Mouse (Mus musculus): ENCODE data around the gene Neb. TPM values are rescaled to one million over a fixed set of nuclear protein-coding genes. Genes with fewer than 3 reads are reported as not detected.
A peak's percentile ranks its signal among the peaks of the same experiment; 100 is the strongest.

Gene Neb
- polyA plus RNA-seq, 2 experiments = 0.13 to 0.18 TPM

GRCm38 (mm10) chr2:52378848-52379261 lies 581 bp upstream of the Neb start:
- Histone ChIP-seq H3K9ac (replicated peaks) (no peak overlapping the region), H3K4me2 (ENCODE audit: low read depth) (peak overlapping the region; percentile 62), H3K9me3 (ENCODE audit: control insufficient read depth, low read length) (no peaks in the 10 kb centered on the region), H3K27ac (no peak overlapping the region), H3K4me3 (ENCODE audit: insufficient read depth in 1 of 2, low read depth in 2 of 2, low read length in 2 of 2) (peak overlapping the region; percentile 12 to 38; a peak in 3 of 4 replicates), H3K27me3 (ENCODE audit: control insufficient read depth, insufficient read depth, low read length) (no peaks in the 10 kb centered on the region), H3K36me3 (replicated peaks; ENCODE audit: control insufficient read depth, insufficient read depth, low read depth) (no peaks in the 10 kb centered on the region), H3K4me1 (replicated peaks; ENCODE audit: control insufficient read depth in 2 of 2, insufficient read depth in 2 of 2, low read length in 1 of 2) (peaks cover 0 to 8% of the 10 kb centered on the region in 2 experiments; a peak in 2 of 4 replicates)
- DNase-seq (ENCODE audit: low read depth in 3 of 3, low spot score in 3 of 3) = peak; percentile 19 to 30 (median 24)
- WGBS (ENCODE audit: insufficient replicate concordance) = 29% methylated on average over 10 of the region's 10 CpGs
- ATAC-seq (ENCODE audit: insufficient read depth) = peak; percentile 84
- no peak for TF ChIP-seq EP300 (IDR thresholded peaks at IDR 0.05; ENCODE audit: low read depth)

DNA sequence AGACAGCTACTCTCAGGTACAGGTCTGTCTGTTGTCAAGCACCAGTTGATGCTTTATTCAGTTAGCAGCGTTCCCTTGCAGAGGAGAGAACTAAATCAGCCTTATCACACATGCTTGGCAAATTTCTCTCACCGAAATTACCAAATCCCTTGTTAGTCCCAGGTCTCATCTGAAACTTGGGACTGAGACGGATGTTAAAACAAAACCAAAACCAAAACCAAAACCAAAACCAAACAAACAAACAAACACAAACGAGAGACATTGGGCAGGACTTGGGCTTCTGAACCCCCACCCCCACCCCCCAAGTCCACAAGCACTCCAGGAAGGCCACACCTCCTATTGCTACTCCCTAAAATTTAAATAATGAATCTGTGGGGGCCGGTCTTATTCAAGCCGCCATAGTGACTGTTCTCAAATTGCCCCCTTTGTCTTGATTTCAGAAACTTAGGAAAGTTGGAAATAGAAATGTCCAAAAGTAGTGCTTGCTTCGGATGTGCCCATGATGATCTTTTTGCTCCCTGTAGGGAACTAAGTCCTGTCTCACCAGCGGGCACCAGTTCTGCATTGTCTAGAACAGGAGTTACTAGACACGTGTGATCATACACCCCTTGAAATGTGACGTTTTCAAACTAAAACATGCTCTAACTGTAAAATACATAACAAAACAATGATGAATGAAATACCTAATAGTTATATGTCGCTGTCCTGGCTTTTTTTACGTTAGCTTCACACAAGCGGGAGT lies 397 bp downstream of the Neb start:
- no peak for DNase-seq (ENCODE audit: low read depth in 3 of 3, low spot score in 3 of 3)
- H3K27ac ChIP-seq = no peak overlapping the region
- ATAC-seq (ENCODE audit: insufficient read depth) = peak; percentile 14
- H3K4me2 ChIP-seq (ENCODE audit: low read depth) = peak overlapping the region; percentile 62
- H3K4me3 ChIP-seq (ENCODE audit: insufficient read depth in 1 of 2, low read depth in 2 of 2, low read length in 2 of 2) = peak overlapping the region; percentile 37 to 38
- WGBS (ENCODE audit: insufficient replicate concordance) = 39% methylated on average over 13 of the region's 13 CpGs
- no peaks in the 10 kb centered on the region for H3K9me3 ChIP-seq (ENCODE audit: control insufficient read depth, low read length)
- TF ChIP-seq CTCF (IDR thresholded peaks at IDR 0.05; ENCODE audit: low read depth) (no peak), EP300 (IDR thresholded peaks at IDR 0.05; ENCODE audit: low read depth) (no peak)
- no peaks in the 10 kb centered on the region for H3K36me3 ChIP-seq (replicated peaks; ENCODE audit: control insufficient read depth, insufficient read depth, low read depth)
- no peaks in the 10 kb centered on the region for H3K27me3 ChIP-seq (ENCODE audit: control insufficient read depth, insufficient read depth, low read length)
- peak overlapping the region; percentile 27; the same call in 1 of the 2 replicates for H3K9ac ChIP-seq (replicated peaks)
- H3K4me1 ChIP-seq (replicated peaks; ENCODE audit: control insufficient read depth in 2 of 2, insufficient read depth in 2 of 2, low read length in 1 of 2) = peaks cover 0 to 8% of the 10 kb centered on the region in 2 experiments; a peak in 2 of 4 replicates

DNA sequence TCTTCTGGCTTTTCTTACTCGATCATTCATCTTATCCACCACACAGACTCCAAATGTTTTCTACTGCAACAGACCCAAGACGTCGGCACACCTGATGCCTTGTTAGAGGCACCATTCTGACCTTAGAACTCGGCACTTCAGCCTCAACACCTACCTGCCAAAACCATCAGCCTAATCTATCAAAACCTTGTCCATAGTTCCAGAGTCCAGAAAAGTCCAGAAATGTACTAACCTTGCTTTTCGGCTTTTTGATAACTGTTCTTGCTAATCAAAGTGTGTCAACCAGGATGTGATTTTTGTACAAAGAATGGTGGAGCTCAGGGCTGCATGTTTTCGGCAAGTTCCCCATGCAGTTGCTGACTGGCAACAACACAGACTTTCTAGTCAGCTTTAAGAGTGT lies 3.6 kb downstream of the Neb start:
- H3K4me3 ChIP-seq (ENCODE audit: insufficient read depth in 1 of 2, low read depth in 2 of 2, low read length in 2 of 2) = no peak overlapping the region
- no peak overlapping the region for H3K4me2 ChIP-seq (ENCODE audit: low read depth)
- H3K27ac ChIP-seq = no peak overlapping the region
- no peak for DNase-seq (ENCODE audit: low read depth in 3 of 3, low spot score in 3 of 3)
- H3K4me1 ChIP-seq (replicated peaks; ENCODE audit: control insufficient read depth in 2 of 2, insufficient read depth in 2 of 2, low read length in 1 of 2) = peaks cover 0 to 8% of the 10 kb centered on the region in 2 experiments; a peak in 2 of 4 replicates
- no peak overlapping the region for H3K9ac ChIP-seq (replicated peaks)
- TF ChIP-seq EP300 (IDR thresholded peaks at IDR 0.05; ENCODE audit: low read depth) = no peak
- TF ChIP-seq CTCF (IDR thresholded peaks at IDR 0.05; ENCODE audit: low read depth) = no peak
- no peaks in the 10 kb centered on the region for H3K36me3 ChIP-seq (replicated peaks; ENCODE audit: control insufficient read depth, insufficient read depth, low read depth)
- 66% methylated on average over 6 of the region's 6 CpGs for WGBS (ENCODE audit: insufficient replicate concordance)
- no peaks in the 10 kb centered on the region for H3K9me3 ChIP-seq (ENCODE audit: control insufficient read depth, low read length)
- no peaks in the 10 kb centered on the region for H3K27me3 ChIP-seq (ENCODE audit: control insufficient read depth, insufficient read depth, low read length)
- ATAC-seq (ENCODE audit: insufficient read depth) = no peak

DNA sequence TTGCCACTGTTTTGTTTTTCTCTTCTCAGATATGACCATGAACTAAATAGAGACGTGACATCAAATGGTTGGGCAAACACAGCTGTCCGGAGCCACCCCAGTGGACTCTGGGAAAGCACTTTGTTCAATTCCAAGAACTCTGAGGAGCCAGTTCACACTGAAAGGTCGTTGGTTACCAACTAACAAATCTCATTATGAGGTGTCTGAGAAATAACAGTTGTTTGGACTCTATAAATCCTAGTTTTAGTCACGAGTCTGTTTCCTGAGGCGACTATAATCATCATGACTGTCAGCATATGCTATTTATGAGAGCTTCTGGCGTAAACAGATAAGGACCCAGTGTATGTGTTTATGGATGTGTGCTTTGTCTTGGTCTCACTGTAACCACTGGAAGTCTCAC lies 5.8 kb downstream of the Neb start:
- H3K27me3 ChIP-seq (ENCODE audit: control insufficient read depth, insufficient read depth, low read length) = no peaks in the 10 kb centered on the region
- no peaks in the 10 kb centered on the region for H3K36me3 ChIP-seq (replicated peaks; ENCODE audit: control insufficient read depth, insufficient read depth, low read depth)
- no peaks in the 10 kb centered on the region for H3K9me3 ChIP-seq (ENCODE audit: control insufficient read depth, low read length)
- H3K9ac ChIP-seq (replicated peaks) = no peak overlapping the region
- H3K4me3 ChIP-seq (ENCODE audit: insufficient read depth in 1 of 2, low read depth in 2 of 2, low read length in 2 of 2) = no peak overlapping the region
- no peak overlapping the region for H3K27ac ChIP-seq
- no peaks in the 10 kb centered on the region for H3K4me1 ChIP-seq (replicated peaks; ENCODE audit: control insufficient read depth in 2 of 2, insufficient read depth in 2 of 2, low read length in 1 of 2)
- ATAC-seq (ENCODE audit: insufficient read depth) = no peak
- no peak for DNase-seq (ENCODE audit: low read depth in 3 of 3, low spot score in 3 of 3)
- no peak overlapping the region for H3K4me2 ChIP-seq (ENCODE audit: low read depth)
- 33% methylated on average over 6 of the region's 6 CpGs for WGBS (ENCODE audit: insufficient replicate concordance)
- no peak for TF ChIP-seq EP300 (IDR thresholded peaks at IDR 0.05; ENCODE audit: low read depth)
- TF ChIP-seq CTCF (IDR thresholded peaks at IDR 0.05; ENCODE audit: low read depth) = no peak

DNA sequence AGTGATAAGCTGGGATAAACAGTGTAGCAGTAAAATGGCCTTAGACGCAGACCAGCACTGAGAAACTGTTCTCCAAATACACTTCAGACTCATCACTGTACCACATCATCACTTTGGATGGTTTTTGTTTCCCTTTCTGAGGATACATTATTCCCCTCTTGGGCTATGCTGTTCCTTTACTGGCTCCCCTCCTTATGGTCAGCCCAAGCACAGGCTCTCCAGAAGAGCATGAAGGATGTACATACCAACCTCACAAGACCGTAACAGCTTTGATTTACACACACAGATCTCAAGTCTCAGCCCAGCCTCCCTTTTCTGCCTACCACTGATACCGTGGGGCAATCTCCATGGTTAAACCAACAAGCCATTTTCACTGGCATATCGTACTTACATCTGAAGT lies 6.2 kb downstream of the Neb start:
- Histone ChIP-seq H3K27ac (no peak overlapping the region), H3K9ac (replicated peaks) (no peak overlapping the region), H3K4me2 (ENCODE audit: low read depth) (no peak overlapping the region), H3K4me1 (replicated peaks; ENCODE audit: control insufficient read depth in 2 of 2, insufficient read depth in 2 of 2, low read length in 1 of 2) (no peaks in the 10 kb centered on the region), H3K27me3 (ENCODE audit: control insufficient read depth, insufficient read depth, low read length) (no peaks in the 10 kb centered on the region), H3K36me3 (replicated peaks; ENCODE audit: control insufficient read depth, insufficient read depth, low read depth) (no peaks in the 10 kb centered on the region), H3K9me3 (ENCODE audit: control insufficient read depth, low read length) (no peaks in the 10 kb centered on the region), H3K4me3 (ENCODE audit: insufficient read depth in 1 of 2, low read depth in 2 of 2, low read length in 2 of 2) (no peak overlapping the region)
- ATAC-seq (ENCODE audit: insufficient read depth) (no peak), DNase-seq (ENCODE audit: low read depth in 3 of 3, low spot score in 3 of 3) (no peak)
- WGBS (ENCODE audit: insufficient replicate concordance) = 41% methylated on average over 4 of the region's 4 CpGs
- TF ChIP-seq CTCF (IDR thresholded peaks at IDR 0.05; ENCODE audit: low read depth) (no peak), EP300 (IDR thresholded peaks at IDR 0.05; ENCODE audit: low read depth) (no peak)
